Mouse (Mus musculus) cerebellum, adult 2 months (tissue): Measurements from ENCODE around the gene Tmem131.

Experiments
- CTCF ChIP-seq: fragments of 200-500 bp; IDR thresholded peaks from 2 replicates; pipeline ENCODE4 v1.5.1; 2011; ENCODE audit warnings: low read depth, mild to moderate bottlenecking, control low read depth, low read length, moderate library complexity, borderline replicate concordance; ENCODE audit not compliant: insufficient read depth
- POLR2A ChIP-seq: fragments of 200-500 bp; IDR thresholded peaks from 2 replicates; pipeline ENCODE4 v1.6.1; 2011; ENCODE audit warnings: low read length, control low read depth, borderline replicate concordance; ENCODE audit not compliant: insufficient read depth

DNA sequence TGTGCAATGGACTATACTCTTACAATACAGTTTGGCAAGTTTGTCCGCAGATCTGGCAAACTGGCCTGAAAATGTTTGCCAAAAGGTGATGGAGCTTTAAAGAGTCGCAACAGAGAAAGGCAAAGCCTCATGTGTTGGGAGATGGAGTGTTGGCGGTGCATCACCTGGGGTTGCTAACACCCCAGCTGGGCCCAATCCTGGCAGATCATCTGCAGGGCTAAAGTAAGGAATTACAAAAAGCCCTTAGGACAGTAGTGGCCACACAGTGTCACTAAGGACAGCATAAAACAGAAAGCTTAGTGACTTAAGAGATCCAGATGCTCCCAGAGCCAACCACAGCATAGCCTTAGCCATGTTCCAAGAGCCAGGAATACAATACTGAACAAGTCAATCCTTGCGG lies 138.6 kb downstream of the Tmem131 start:
- TF ChIP-seq CTCF (no peak), POLR2A (no peak)
